Mouse (Mus musculus): ENCODE data around the gene Yap1.

GRCm38 (mm10) chr9:7980162-7980561 lies 24.2 kb downstream of the Yap1 start:
- TF ChIP-seq CTCF (IDR thresholded peaks at IDR 0.05; ENCODE audit: low read depth, low read length): no peak
- no peak for TF ChIP-seq POLR2A (IDR thresholded peaks at IDR 0.05; ENCODE audit: extremely low read depth, insufficient read depth, low read length)

Measured in liver, adult 2 months (tissue).